Mouse (Mus musculus) layer of hippocampus, adult 9-10 months (tissue): Measurements from ENCODE around the gene Rbm20.

Experiments used
- DNase-seq: peaks from one replicate; pipeline ENCODE4 v3.0.0; 2022; ENCODE audit warnings: low spot score

Gene Rbm20

GRCm38 (mm10) chr19:53722186-53722585 is 45.1 kb downstream of the Rbm20 start:
- DNase-seq: no peak

GRCm38 (mm10) chr19:53724053-53724452 is 46.9 kb downstream of the Rbm20 start:
- no peak for DNase-seq

- DNase-seq: no peak
Observed at GRCm38 (mm10) chr19:53726340-53726739, 49.2 kb downstream of the Rbm20 start.

GRCm38 (mm10) chr19:53726755-53727154 is 49.6 kb downstream of the Rbm20 start:
- DNase-seq: no peak

GRCm38 (mm10) chr19:53727277-53727676 is 50.2 kb downstream of the Rbm20 start:
- no peak for DNase-seq

- DNase-seq: no peak
Observed at GRCm38 (mm10) chr19:53727886-53728669, 51.0 kb downstream of the Rbm20 start.

GRCm38 (mm10) chr19:53729919-53730318 is 52.8 kb downstream of the Rbm20 start:
- DNase-seq: no peak

GRCm38 (mm10) chr19:53731761-53732201 is 54.7 kb downstream of the Rbm20 start:
- no peak for DNase-seq

- DNase-seq: no peak
Observed at GRCm38 (mm10) chr19:53734845-53735244, 57.7 kb downstream of the Rbm20 start.

GRCm38 (mm10) chr19:53738701-53739131 is 61.6 kb downstream of the Rbm20 start:
- no peak for DNase-seq

GRCm38 (mm10) chr19:53739570-53740266 is 62.6 kb downstream of the Rbm20 start:
- no peak for DNase-seq

GRCm38 (mm10) chr19:53740750-53741380 is 63.8 kb downstream of the Rbm20 start:
- DNase-seq: no peak

GRCm38 (mm10) chr19:53741902-53742301 is 64.8 kb downstream of the Rbm20 start:
- peak; percentile 6 for DNase-seq

- DNase-seq: no peak
Observed at GRCm38 (mm10) chr19:53745354-53745753, 68.2 kb downstream of the Rbm20 start.

- no peak for DNase-seq
Observed at GRCm38 (mm10) chr19:53746116-53746515, 69.0 kb downstream of the Rbm20 start.

GRCm38 (mm10) chr19:53748236-53748775 is 71.2 kb downstream of the Rbm20 start:
- no peak for DNase-seq

GRCm38 (mm10) chr19:53749326-53749725 is 72.2 kb downstream of the Rbm20 start:
- no peak for DNase-seq

GRCm38 (mm10) chr19:53751420-53752185 is 74.5 kb downstream of the Rbm20 start:
- DNase-seq: no peak

GRCm38 (mm10) chr19:53752993-53753392 is 75.9 kb downstream of the Rbm20 start:
- DNase-seq: no peak

GRCm38 (mm10) chr19:53754421-53754830 is 77.3 kb downstream of the Rbm20 start:
- DNase-seq: no peak

GRCm38 (mm10) chr19:53755346-53755745 is 78.2 kb downstream of the Rbm20 start:
- DNase-seq: no peak
